Mouse (Mus musculus) kidney, postnatal 14 days (tissue): ENCODE results near the gene Rab26.

Experiments
- DNase-seq: peaks from one replicate; pipeline ENCODE4 v3.0.0; 2022; ENCODE audit warnings: mixed read lengths

Gene Rab26

GRCm38 (mm10) chr17:24534160-24534718 lies at the start of gene Rab26:
Gene Rab26, minus strand, starts transcription at chr17:24534210.
- no peak for DNase-seq

DNA sequence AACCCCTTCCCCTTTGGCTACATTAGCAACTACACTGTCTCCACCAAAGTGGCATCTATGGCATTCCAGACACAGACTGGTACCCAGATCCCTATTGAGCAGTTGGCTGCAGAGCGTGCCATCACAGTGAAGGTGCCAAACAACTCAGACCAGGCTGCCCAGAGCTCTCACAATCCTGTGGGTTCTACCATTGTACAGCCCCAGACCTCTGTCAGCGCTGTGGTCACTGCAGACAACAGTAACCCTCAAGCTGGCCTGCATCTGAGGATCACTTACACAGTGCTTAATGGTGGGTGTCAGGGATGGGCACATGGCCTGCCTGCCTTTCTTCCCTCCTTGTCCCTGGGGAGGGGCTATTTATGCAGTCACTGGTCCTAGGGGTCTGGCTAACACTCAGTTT lies 46.3 kb upstream of the Rab26 start:
- no peak for DNase-seq

GRCm38 (mm10) chr17:24579532-24579931 lies 45.5 kb upstream of the Rab26 start:
- DNase-seq = no peak

- no peak for DNase-seq
These were observed 39.8 kb upstream of the Rab26 start for GRCm38 (mm10) chr17:24573811-24574210.

DNA sequence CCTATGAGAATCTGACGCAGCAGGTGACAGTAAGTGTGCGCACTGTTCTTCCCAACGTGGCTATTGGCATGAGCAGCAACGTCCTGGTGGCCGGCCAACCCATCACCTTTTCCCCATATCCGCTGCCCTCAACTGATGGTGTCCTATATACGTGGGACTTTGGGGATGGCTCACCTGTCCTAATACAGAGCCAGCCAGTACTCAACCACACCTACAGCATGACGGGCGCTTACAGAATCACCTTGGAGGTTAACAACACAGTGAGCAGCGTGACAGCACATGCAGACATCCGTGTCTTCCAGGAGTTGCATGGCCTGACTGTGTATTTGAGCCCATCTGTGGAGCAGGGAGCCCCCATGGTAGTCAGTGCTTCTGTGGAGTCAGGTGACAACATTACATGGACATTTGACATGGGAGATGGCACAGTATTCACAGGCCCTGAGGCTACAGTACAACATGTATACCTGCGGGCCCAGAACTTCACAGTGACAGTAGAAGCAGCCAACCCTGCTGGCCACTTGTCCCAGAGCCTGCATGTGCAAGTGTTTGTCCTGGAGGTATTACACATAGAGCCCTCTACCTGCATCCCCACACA lies 38.7 kb upstream of the Rab26 start:
- no peak for DNase-seq

DNA sequence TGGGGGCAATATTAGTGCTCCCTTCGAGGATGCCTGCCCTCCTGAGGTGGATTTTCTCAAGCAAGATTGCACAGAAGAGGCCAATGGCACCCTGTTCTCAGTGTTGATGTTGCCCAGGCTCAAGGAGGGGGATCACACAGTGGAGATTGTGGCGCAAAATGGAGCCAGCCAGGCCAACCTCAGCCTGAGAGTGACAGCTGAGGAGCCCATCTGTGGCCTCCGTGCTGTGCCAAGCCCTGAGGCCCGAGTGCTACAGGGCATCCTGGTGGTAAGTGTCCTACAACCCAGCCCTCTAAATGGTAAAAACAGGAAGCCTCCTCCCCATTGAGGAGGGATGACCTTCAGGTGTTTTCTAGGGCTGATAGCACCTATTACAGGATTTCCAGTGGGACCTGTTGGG lies 35.8 kb upstream of the Rab26 start:
- no peak for DNase-seq

DNA sequence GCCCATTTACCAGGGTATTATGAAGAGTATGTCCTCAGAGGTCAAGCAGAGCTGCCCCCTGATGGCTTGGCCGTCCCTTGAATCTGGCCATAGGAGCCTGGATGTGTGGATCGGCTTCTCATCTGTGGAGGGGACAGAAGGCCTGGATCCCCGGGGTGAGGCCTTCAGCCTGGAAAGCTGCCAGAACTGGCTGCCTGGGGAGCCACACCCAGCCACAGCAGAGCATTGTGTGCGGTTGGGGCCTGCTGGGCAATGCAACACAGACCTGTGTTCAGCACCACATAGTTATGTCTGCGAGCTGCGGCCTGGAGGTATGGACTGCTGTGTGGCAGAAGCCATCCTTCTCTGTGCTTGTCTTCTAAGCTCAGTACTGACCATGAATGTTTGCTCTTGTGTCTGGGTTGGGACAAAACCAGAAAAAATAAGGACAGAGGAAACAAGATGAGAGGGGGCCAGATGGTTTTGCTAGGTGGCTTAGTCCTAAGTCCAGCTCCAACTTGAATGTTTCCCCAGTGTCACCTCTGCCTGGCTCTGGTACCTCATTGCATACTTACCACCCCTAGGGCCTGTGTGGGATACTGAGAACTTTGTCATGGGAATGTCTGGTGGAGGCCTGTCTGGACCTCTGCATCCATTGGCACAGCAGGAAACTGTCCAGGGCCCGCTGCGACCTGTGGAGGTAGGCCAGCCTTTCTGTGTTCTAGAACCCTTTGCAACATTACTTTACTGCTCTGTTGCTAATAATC lies 33.2 kb upstream of the Rab26 start:
- peak; percentile 38 for DNase-seq

- no peak for DNase-seq
These were observed 31.8 kb upstream of the Rab26 start for GRCm38 (mm10) chr17:24565792-24566191.

DNA sequence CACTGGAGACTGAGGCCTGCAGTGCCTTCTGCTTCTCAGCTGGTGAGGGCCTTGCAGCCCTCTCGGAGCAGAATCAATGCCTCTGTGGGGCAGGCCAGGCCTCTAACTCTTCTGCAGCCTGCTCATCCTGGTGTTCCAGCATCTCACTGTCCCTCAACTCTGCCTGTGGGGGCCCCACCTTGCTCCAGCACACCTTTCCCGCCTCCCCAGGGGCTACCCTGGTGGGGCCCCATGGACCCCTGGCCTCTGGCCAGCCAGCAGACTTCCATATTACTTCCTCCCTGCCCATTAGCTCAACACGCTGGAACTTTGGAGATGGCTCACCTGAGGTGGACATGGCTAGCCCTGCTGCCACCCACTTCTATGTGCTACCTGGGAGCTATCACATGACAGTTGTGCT lies 31.1 kb upstream of the Rab26 start:
- no peak for DNase-seq

GRCm38 (mm10) chr17:24564422-24564821 lies 30.4 kb upstream of the Rab26 start:
- DNase-seq = no peak

DNA sequence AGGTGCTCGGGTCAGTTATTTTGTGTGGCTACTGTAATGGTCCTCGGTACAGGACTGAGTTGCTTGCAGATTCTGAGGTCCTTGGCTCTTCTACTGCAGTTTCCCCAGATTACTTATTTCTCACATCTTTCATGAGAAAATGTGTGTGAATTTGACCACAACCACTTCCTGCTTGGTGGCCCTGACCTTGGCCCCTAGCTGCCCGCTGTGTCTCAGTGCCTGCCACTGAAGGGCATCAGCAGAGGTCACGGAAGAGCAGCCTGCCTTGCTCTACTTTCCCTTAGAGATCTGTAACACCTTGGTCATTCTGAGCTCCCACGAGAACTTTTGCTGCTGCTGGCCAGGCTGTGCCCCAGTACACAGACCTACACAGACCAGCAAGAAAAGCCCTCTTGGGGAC lies 29.6 kb upstream of the Rab26 start:
- DNase-seq = no peak

DNA sequence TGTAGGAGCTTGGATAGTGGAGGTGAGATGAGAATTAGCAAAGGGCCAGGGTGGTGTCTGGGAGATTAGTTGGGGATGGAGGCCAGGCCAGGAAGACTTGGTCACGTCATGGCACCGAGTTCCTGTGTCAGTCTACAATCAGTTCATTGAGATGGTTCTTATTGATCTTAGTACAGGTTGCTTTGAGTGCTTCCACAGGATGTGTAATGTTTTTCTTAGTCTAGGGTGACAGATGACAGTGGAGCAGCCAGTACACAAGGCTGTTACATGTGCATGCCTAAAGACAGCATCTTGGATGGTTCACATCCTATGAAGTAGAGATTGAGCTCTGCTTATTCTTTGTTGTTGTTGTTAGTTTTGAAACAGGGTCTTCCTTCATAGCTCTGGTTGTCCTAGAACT lies 27.6 kb upstream of the Rab26 start:
- DNase-seq = no peak

DNA sequence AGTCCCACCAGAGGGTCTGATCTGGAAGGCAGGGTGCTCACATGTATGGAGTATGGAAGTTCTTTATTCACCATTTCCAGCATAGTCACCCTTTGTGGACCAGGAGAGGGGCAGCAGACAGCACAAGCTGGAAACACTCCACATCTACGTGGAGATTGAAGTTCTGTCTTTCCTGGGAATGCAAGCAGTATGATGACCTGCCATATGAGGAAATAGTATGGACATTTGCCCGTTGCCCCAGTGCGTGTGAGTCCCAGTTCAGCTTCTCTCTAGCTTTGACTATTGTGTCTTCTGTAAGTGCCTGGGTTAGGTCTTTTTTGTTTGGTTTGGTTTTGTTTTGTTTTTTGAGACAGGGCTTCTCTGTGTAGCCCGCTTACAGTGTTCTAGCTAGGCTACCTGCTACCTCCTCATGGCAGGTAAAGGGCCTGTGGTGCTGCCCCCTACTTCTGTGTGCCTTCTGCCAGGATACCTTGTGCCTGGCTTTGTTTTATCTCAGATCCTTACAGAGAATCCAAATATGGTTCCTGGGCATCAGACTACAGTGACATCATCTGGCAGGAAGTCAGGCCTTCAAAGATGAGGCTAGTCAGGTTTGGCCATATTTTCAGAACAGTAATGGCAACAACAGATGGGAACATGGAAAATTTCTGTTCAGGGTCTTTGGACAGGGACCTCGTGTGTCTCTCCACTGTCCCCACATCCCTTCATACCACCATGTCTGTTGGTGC lies 26.5 kb upstream of the Rab26 start:
- DNase-seq = no peak

- DNase-seq = peak; percentile 43
These were observed 25.1 kb upstream of the Rab26 start for GRCm38 (mm10) chr17:24559146-24559545.

- peak; percentile 56 for DNase-seq
These were observed 24.6 kb upstream of the Rab26 start for GRCm38 (mm10) chr17:24558600-24559099.

GRCm38 (mm10) chr17:24557091-24557490 lies 23.1 kb upstream of the Rab26 start:
- DNase-seq = peak; percentile 40

DNA sequence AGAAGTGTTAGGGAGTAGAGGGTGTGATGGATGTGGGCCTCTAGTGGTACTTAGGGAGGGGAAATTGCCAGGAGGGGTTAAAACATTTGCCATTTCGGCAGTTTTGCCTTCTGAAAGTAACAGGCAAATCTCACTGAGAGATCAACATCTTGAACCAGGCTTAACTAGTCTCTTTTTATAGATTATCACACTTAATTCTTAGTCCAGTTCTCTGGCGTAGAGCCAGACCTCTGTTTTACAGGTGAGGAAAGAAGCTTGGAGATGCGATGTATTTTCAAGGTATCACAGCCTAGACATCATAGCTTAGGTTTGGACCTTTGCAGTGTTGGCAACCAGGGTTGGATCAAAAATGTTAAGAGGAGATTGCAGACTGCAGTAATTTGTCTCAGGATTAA lies 17.0 kb upstream of the Rab26 start:
- DNase-seq = no peak

- DNase-seq = peak; percentile 84
These were observed 16.5 kb upstream of the Rab26 start for GRCm38 (mm10) chr17:24550416-24551049.

- peak; percentile 100 for DNase-seq
These were observed 15.8 kb upstream of the Rab26 start, which contains the start of gene Pkd1 for GRCm38 (mm10) chr17:24549618-24550415. Gene Pkd1, plus strand, starts transcription at chr17:24549834.

- peak; percentile 79 for DNase-seq
These were observed 15.1 kb upstream of the Rab26 start for GRCm38 (mm10) chr17:24548921-24549617.

- DNase-seq = peak; percentile 35
These were observed 14.4 kb upstream of the Rab26 start for GRCm38 (mm10) chr17:24548435-24548834.
